Mouse (Mus musculus): ENCODE measurements around the gene Slc25a19.

GRCm38 (mm10) chr11:115639540-115639939 is 11.4 kb upstream of the Slc25a19 start:
- TF ChIP-seq TAL1 (IDR thresholded peaks at IDR 0.05; ENCODE audit: low read length) (no peak), GATA1 (IDR thresholded peaks at IDR 0.05; ENCODE audit: low read length) (no peak)

Measured in erythroblast, embryonic 14.5 days (primary cell).